ENCODE assay signal across 17 mouse cellular contexts in genomic region chr1:55123561-55123960, GRCm38 (mm10).
"Had no signal": no experiment of that assay in that cellular context is flagged by ENCODE, and none has a peak within 500 bp of the region (broad histone marks: within the 10 kb centered on the region; RNA-seq: fewer than 3 reads in every experiment).

No protein-coding gene starts in this region.

- H3K36me3 ChIP-seq: lung, embryonic 15.5 days; midbrain, embryonic 13.5 days; midbrain, embryonic 15.5 days; neural tube, embryonic 12.5 days; stomach, embryonic 15.5 days had no signal

- H3K27ac ChIP-seq: lung, embryonic 15.5 days; macrophage; midbrain, embryonic 13.5 days; midbrain, embryonic 15.5 days; neural tube, embryonic 12.5 days; stomach, embryonic 15.5 days; stomach, postnatal 0 days had no signal

- H3K9ac ChIP-seq: lung, embryonic 15.5 days; midbrain, embryonic 13.5 days; midbrain, embryonic 15.5 days; neural tube, embryonic 12.5 days; stomach, embryonic 15.5 days had no signal

- H3K4me2 ChIP-seq: lung, embryonic 15.5 days; midbrain, embryonic 11.5 days; midbrain, embryonic 13.5 days; midbrain, embryonic 15.5 days; neural tube, embryonic 12.5 days; stomach, embryonic 15.5 days had no signal

- ATAC-seq: lung, postnatal 0 days; midbrain, embryonic 13.5 days; midbrain, embryonic 15.5 days had no signal

- H3K27me3 ChIP-seq: lung, embryonic 15.5 days; megakaryocyte, embryonic 14.5 days; midbrain, embryonic 13.5 days; midbrain, embryonic 15.5 days; neural tube, embryonic 12.5 days; stomach, embryonic 15.5 days had no signal

- H3K4me3 ChIP-seq: lung, embryonic 15.5 days; megakaryocyte, embryonic 14.5 days; midbrain, embryonic 13.5 days; midbrain, embryonic 15.5 days; neural tube, embryonic 12.5 days; stomach, embryonic 15.5 days had no signal

- H3K9me3 ChIP-seq: lung, embryonic 15.5 days; midbrain, embryonic 13.5 days; midbrain, embryonic 15.5 days; neural tube, embryonic 12.5 days; stomach, embryonic 15.5 days had no signal

- DNase-seq: lung, adult 2 months; lung, postnatal 14 days; lung, postnatal 36 days; right cerebral cortex, postnatal 14 days; thymus, adult 2 months; thymus, postnatal 25 days; thymus, postnatal 4 days had no signal

- H3K4me1 ChIP-seq: lung, embryonic 15.5 days; megakaryocyte, embryonic 14.5 days; midbrain, embryonic 13.5 days; midbrain, embryonic 15.5 days; neural tube, embryonic 12.5 days; stomach, embryonic 15.5 days had no signal
